In the genomic region with DNA sequence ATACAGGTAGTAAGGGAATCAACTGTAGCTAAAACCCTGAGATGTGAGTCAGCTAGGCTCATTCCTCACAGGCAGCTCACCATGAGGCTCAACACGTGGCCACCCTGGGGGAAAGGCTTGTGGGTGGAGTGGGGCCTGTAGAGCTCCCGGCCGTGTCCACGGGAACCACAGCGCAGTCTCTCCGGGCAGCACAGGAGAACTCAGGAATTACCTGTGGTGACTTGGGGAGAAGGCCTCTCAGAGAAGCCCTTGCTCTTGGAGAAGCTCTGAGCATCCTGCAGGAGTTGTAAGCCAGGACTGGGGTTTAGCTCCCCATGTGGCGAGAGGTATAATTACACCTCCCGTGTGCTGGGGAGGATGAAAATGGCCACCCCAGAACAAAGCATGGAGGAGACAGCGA, we compare ENCODE assay signal across 8 mouse cellular contexts. TPM values are rescaled to one million over a fixed set of nuclear protein-coding genes. Genes with fewer than 3 reads are reported as not detected.
A peak's percentile ranks its signal among the peaks of the same experiment; 100 is the strongest.
DNase-seq lines count a peak whose midpoint lies in the region; ATAC-seq and TF ChIP-seq lines count a peak whose summit lies in the region.

No protein-coding gene starts in this region.

- H3K27me3 ChIP-seq in ES-Bruce4 (ENCODE audit: control insufficient read depth, insufficient read depth, low read length, poor library complexity, severe bottlenecking), result no peaks in the 10 kb centered on the region
- H3K27me3 ChIP-seq in cerebellum, adult 2 months (ENCODE audit: control insufficient read depth, insufficient read depth, low read length), result no peaks in the 10 kb centered on the region
- no peaks in the 10 kb centered on the region for H3K27me3 ChIP-seq in forebrain, embryonic 16.5 days (replicated peaks; ENCODE audit: control insufficient read depth, insufficient read depth, low read length)
- H3K27me3 ChIP-seq in intestine, embryonic 16.5 days (replicated peaks; ENCODE audit: control insufficient read depth, insufficient read depth, low read length), result no peaks in the 10 kb centered on the region
- H3K27me3 ChIP-seq in lung, embryonic 15.5 days, result no peaks in the 10 kb centered on the region

- no peak overlapping the region for H3K9ac ChIP-seq in ES-Bruce4 (ENCODE audit: low read depth, poor library complexity, severe bottlenecking)
- no peak overlapping the region for H3K9ac ChIP-seq in forebrain, embryonic 16.5 days (replicated peaks; ENCODE audit: low read depth, low read length)
- H3K9ac ChIP-seq in intestine, embryonic 16.5 days (ENCODE audit: low read depth, low read length), result no peak overlapping the region
- no peak overlapping the region for H3K9ac ChIP-seq in lung, embryonic 15.5 days

- 9% methylated on average over 9 of the region's 9 CpGs for WGBS in cerebellum, adult 2 months
- 20% methylated on average over 9 of the region's 9 CpGs for WGBS in forebrain, embryonic 16.5 days
- 23% methylated on average over 9 of the region's 9 CpGs for WGBS in intestine, embryonic 16.5 days
- 22% methylated on average over 9 of the region's 9 CpGs for WGBS in lung, embryonic 15.5 days

- H3K27ac ChIP-seq in ES-Bruce4 (ENCODE audit: insufficient read depth, low read length), result peak overlapping the region; percentile 10; the same call in 1 of the 2 replicates
- H3K27ac ChIP-seq in cerebellum, adult 2 months (ENCODE audit: insufficient read depth, low read length), result no peak overlapping the region
- no peak overlapping the region for H3K27ac ChIP-seq in forebrain, embryonic 16.5 days (ENCODE audit: low read length)
- peak overlapping the region; percentile 49 for H3K27ac ChIP-seq in intestine, embryonic 16.5 days (ENCODE audit: low read length)
- H3K27ac ChIP-seq in lung, embryonic 15.5 days, result peak overlapping the region; percentile 60

- H3K4me2 ChIP-seq in forebrain, embryonic 16.5 days (ENCODE audit: low read length), result no peak overlapping the region
- no peak overlapping the region for H3K4me2 ChIP-seq in intestine, embryonic 16.5 days (ENCODE audit: low read depth, low read length)
- H3K4me2 ChIP-seq in lung, embryonic 15.5 days, result no peak overlapping the region

- DNase-seq in kidney, adult 18-20 months, result peak; percentile 68
- DNase-seq in kidney, adult 11 months, result no peak
- DNase-seq in cerebellum, adult 2 months, result peak; percentile 76 to 78
- DNase-seq in right cerebral cortex, postnatal 10 days (ENCODE audit: low spot score in 2 of 2), result peak; percentile 59 to 72

- TF ChIP-seq EP300 in ES-Bruce4 (IDR thresholded peaks at IDR 0.05; ENCODE audit: insufficient read depth, low read depth, low read length), result no peak

- peak; percentile 43; the same call in 1 of the 2 replicates for ATAC-seq in forebrain, embryonic 16.5 days
- ATAC-seq in intestine, embryonic 16.5 days, result peak; percentile 45; the same call in 1 of the 2 replicates
- no peak for ATAC-seq in lung, embryonic 15.5 days (ENCODE audit: borderline replicate concordance, extremely low read depth, low FRiP score, low TSS enrichment)

- no peaks in the 10 kb centered on the region for H3K36me3 ChIP-seq in ES-Bruce4 (ENCODE audit: control insufficient read depth, insufficient read depth, low read length, poor library complexity, severe bottlenecking)
- no peaks in the 10 kb centered on the region for H3K36me3 ChIP-seq in forebrain, embryonic 16.5 days (ENCODE audit: control insufficient read depth, insufficient read depth)
- H3K36me3 ChIP-seq in intestine, embryonic 16.5 days (ENCODE audit: control insufficient read depth, insufficient read depth, low read length), result no peaks in the 10 kb centered on the region
- H3K36me3 ChIP-seq in lung, embryonic 15.5 days, result no peaks in the 10 kb centered on the region

- TF ChIP-seq CTCF in ES-Bruce4 (IDR thresholded peaks at IDR 0.05; ENCODE audit: low read depth, low read length), result peak; percentile 70
- peak; percentile 88 for TF ChIP-seq CTCF in cerebellum, adult 2 months (IDR thresholded peaks at IDR 0.05; ENCODE audit: borderline replicate concordance, insufficient read depth, low read depth, low read length)

- TF ChIP-seq POLR2A in ES-Bruce4 (IDR thresholded peaks at IDR 0.05; ENCODE audit: insufficient read depth, low read length), result no peak
- no peak for TF ChIP-seq POLR2A in cerebellum, adult 2 months (IDR thresholded peaks at IDR 0.05; ENCODE audit: borderline replicate concordance, insufficient read depth, low read length)

- peak overlapping the region; percentile 38 for H3K4me3 ChIP-seq in ES-Bruce4 (ENCODE audit: low read depth, low read length)
- no peak overlapping the region for H3K4me3 ChIP-seq in cerebellum, adult 2 months (replicated peaks; ENCODE audit: insufficient read depth, low read depth, low read length)
- H3K4me3 ChIP-seq in forebrain, embryonic 16.5 days (replicated peaks; ENCODE audit: low read length), result no peak overlapping the region
- H3K4me3 ChIP-seq in intestine, embryonic 16.5 days (ENCODE audit: low read length), result no peak overlapping the region
- no peak overlapping the region for H3K4me3 ChIP-seq in lung, embryonic 15.5 days

- H3K9me3 ChIP-seq in ES-Bruce4 (replicated peaks; ENCODE audit: control insufficient read depth, insufficient read depth, low read length, poor library complexity, severe bottlenecking), result no peaks in the 10 kb centered on the region
- no peaks in the 10 kb centered on the region for H3K9me3 ChIP-seq in forebrain, embryonic 16.5 days (ENCODE audit: control insufficient read depth, low read length)
- H3K9me3 ChIP-seq in intestine, embryonic 16.5 days (ENCODE audit: control insufficient read depth, low read length), result no peaks in the 10 kb centered on the region
- H3K9me3 ChIP-seq in lung, embryonic 15.5 days, result no peaks in the 10 kb centered on the region

- H3K4me1 ChIP-seq in ES-Bruce4 (ENCODE audit: control insufficient read depth, insufficient read depth, low read length), result peaks cover 12% of the 10 kb centered on the region
- peaks cover 13% of the 10 kb centered on the region for H3K4me1 ChIP-seq in cerebellum, adult 2 months (ENCODE audit: control insufficient read depth, insufficient read depth, low read length)
- no peaks in the 10 kb centered on the region for H3K4me1 ChIP-seq in forebrain, embryonic 16.5 days (replicated peaks; ENCODE audit: control insufficient read depth, insufficient read depth, low read length)
- H3K4me1 ChIP-seq in intestine, embryonic 16.5 days (ENCODE audit: control insufficient read depth, insufficient read depth, low read length), result peaks cover 10% of the 10 kb centered on the region; the same call in 1 of the 2 replicates
- peaks cover 23% of the 10 kb centered on the region for H3K4me1 ChIP-seq in lung, embryonic 15.5 days

RNA-seq across cellular contexts. Expression of a gene that starts 25.7 kb away (rescaled TPM):
- 80.7 and 86.3 TPM in 2 replicates for polyA plus RNA-seq in ES-Bruce4 (2011; ENCODE audit: insufficient read depth, insufficient read length, low read depth, missing spikeins)
- 30.6 and 33.3 TPM in 2 replicates for polyA plus RNA-seq in cerebellum, adult 2 months (2012; rRNA removed)
- 5.8 and 7.0 TPM in 2 replicates for polyA plus RNA-seq in forebrain, embryonic 16.5 days (2015; fragmentation: Nextera tagmentation; extraction: Ambion mirVana)
- polyA plus RNA-seq in intestine, embryonic 16.5 days (2015; fragmentation: Nextera tagmentation; extraction: Ambion mirVana), result 26.5 and 29.1 TPM in 2 replicates
- 42.7 and 42.9 TPM in 2 replicates for polyA plus RNA-seq in lung, embryonic 15.5 days (2015; fragmentation: Nextera tagmentation; extraction: Ambion mirVana)

RNA-seq across cellular contexts. Expression of a gene that starts 37.5 kb away (rescaled TPM):
- 25.9 and 28.2 TPM in 2 replicates for polyA plus RNA-seq in ES-Bruce4 (2011; ENCODE audit: insufficient read depth, insufficient read length, low read depth, missing spikeins)
- 39.0 and 42.8 TPM in 2 replicates for polyA plus RNA-seq in cerebellum, adult 2 months (2012; rRNA removed)
- 53.2 and 59.8 TPM in 2 replicates for polyA plus RNA-seq in forebrain, embryonic 16.5 days (2015; fragmentation: Nextera tagmentation; extraction: Ambion mirVana)
- polyA plus RNA-seq in intestine, embryonic 16.5 days (2015; fragmentation: Nextera tagmentation; extraction: Ambion mirVana), result 38.6 and 41.0 TPM in 2 replicates
- 55.8 and 60.4 TPM in 2 replicates for polyA plus RNA-seq in lung, embryonic 15.5 days (2015; fragmentation: Nextera tagmentation; extraction: Ambion mirVana)

RNA-seq across cellular contexts. Expression of a gene that starts 54.8 kb away (rescaled TPM):
- 135 and 146 TPM in 2 replicates for polyA plus RNA-seq in ES-Bruce4 (2011; ENCODE audit: insufficient read depth, insufficient read length, low read depth, missing spikeins)
- 208 and 217 TPM in 2 replicates for polyA plus RNA-seq in cerebellum, adult 2 months (2012; rRNA removed)
- polyA plus RNA-seq in forebrain, embryonic 16.5 days (2015; fragmentation: Nextera tagmentation; extraction: Ambion mirVana), result 298 and 299 TPM in 2 replicates
- polyA plus RNA-seq in intestine, embryonic 16.5 days (2015; fragmentation: Nextera tagmentation; extraction: Ambion mirVana), result 390 and 410 TPM in 2 replicates
- 305 and 307 TPM in 2 replicates for polyA plus RNA-seq in lung, embryonic 15.5 days (2015; fragmentation: Nextera tagmentation; extraction: Ambion mirVana)

RNA-seq across cellular contexts. Expression of a gene that starts 59.2 kb away (rescaled TPM):
- polyA plus RNA-seq in ES-Bruce4 (2011; ENCODE audit: insufficient read depth, insufficient read length, low read depth, missing spikeins), result 4.1 TPM in 2 replicates
- polyA plus RNA-seq in cerebellum, adult 2 months (2012; rRNA removed), result 21.0 and 23.0 TPM in 2 replicates
- polyA plus RNA-seq in forebrain, embryonic 16.5 days (2015; fragmentation: Nextera tagmentation; extraction: Ambion mirVana), result 41.0 and 47.4 TPM in 2 replicates
- 3.6 and 4.0 TPM in 2 replicates for polyA plus RNA-seq in intestine, embryonic 16.5 days (2015; fragmentation: Nextera tagmentation; extraction: Ambion mirVana)
- polyA plus RNA-seq in lung, embryonic 15.5 days (2015; fragmentation: Nextera tagmentation; extraction: Ambion mirVana), result 5.3 and 6.6 TPM in 2 replicates

Comparison
In these comparisons a context has a peak if more than half of its experiments do, and no peak if none do; other contexts are left out.
1. H3K27ac ChIP-seq: peak in ES-Bruce4 (single experiment), intestine, embryonic 16.5 days (single experiment) and lung, embryonic 15.5 days (single experiment); none in cerebellum, adult 2 months (single experiment) and forebrain, embryonic 16.5 days (single experiment).